In the genomic region with DNA sequence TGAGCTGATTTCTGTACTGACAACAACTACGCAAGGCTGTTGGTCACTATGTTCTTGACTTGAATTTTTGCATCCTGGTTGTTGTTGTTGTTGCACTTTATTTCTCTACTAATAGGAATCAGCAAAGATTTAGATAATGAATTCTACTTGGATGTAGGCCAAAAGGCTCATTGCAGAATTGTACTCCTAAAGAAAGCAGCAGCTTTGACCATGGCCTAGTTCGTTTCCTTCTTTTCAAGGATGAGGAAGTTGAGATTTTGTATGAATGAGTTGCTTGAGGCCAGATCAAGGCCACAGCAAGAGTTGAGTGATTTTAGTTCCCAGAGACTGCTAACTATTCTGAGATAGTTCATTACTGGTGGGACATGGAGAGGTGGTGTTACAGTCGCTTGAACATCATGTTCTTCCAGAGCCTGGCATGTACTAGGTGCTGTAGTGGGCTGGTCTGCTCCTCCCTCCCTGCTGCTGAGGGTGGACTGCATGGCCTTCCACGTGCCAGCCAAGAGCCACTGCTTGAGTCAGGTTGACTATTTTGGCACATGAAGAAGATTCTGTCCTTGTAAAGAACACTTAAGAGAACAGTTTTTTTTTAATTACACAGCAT, we compare ENCODE assay signal across 8 mouse cellular contexts. TPM values are rescaled to one million over a fixed set of nuclear protein-coding genes. Genes with fewer than 3 reads are reported as not detected.
DNase-seq lines count a peak whose midpoint lies in the region; ATAC-seq and TF ChIP-seq lines count a peak whose summit lies in the region.

No protein-coding gene starts in this region.

- H3K4me3 ChIP-seq in testis, adult 2 months (ENCODE audit: control insufficient read depth, low read depth, low read length), result no peak overlapping the region
- no peak overlapping the region for H3K4me3 ChIP-seq in hindbrain, postnatal 0 days (ENCODE audit: low read length)
- H3K4me3 ChIP-seq in lung, postnatal 0 days (ENCODE audit: low read depth, low read length), result no peak overlapping the region

- peak; percentile 12; the same call in 1 of the 2 replicates for TF ChIP-seq EP300 in lung, postnatal 0 days (IDR thresholded peaks at IDR 0.05)

- no peak overlapping the region for H3K9ac ChIP-seq in hindbrain, postnatal 0 days (replicated peaks; ENCODE audit: low read length)
- no peak overlapping the region for H3K9ac ChIP-seq in lung, postnatal 0 days (replicated peaks; ENCODE audit: low read depth)

- 58% methylated on average over 4 of the region's 4 CpGs for WGBS in hindbrain, postnatal 0 days
- WGBS in lung, postnatal 0 days, result 33% methylated on average over 4 of the region's 4 CpGs

- H3K27ac ChIP-seq in testis, adult 2 months (ENCODE audit: control insufficient read depth, insufficient read depth, low read depth, low read length), result peak overlapping the region; percentile 16; the same call in 1 of the 2 replicates
- no peak overlapping the region for H3K27ac ChIP-seq in hindbrain, postnatal 0 days
- H3K27ac ChIP-seq in lung, postnatal 0 days (ENCODE audit: low read length), result peak overlapping the region; percentile 3; the same call in 1 of the 2 replicates

- ATAC-seq in hindbrain, postnatal 0 days, result no peak
- no peak for ATAC-seq in lung, postnatal 0 days
- no peak for ATAC-seq in inflammation-experienced regulatory T-cells, adult 6 months

- no peaks in the 10 kb centered on the region for H3K36me3 ChIP-seq in testis, adult 2 months (ENCODE audit: control insufficient read depth, insufficient read depth, low read length)
- no peaks in the 10 kb centered on the region for H3K36me3 ChIP-seq in hindbrain, postnatal 0 days (ENCODE audit: insufficient read depth, low read length)
- no peaks in the 10 kb centered on the region for H3K36me3 ChIP-seq in lung, postnatal 0 days (ENCODE audit: insufficient read depth, low read length)

- no peaks in the 10 kb centered on the region for H3K9me3 ChIP-seq in hindbrain, postnatal 0 days (ENCODE audit: low read length)
- no peaks in the 10 kb centered on the region for H3K9me3 ChIP-seq in lung, postnatal 0 days (ENCODE audit: low read length)

- peak; percentile 22 for DNase-seq in cerebellum, adult 9-11 months
- no peak for DNase-seq in cerebellum, adult 11 months
- DNase-seq in testis, postnatal 10 days (ENCODE audit: low spot score), result no peak
- DNase-seq in hindbrain, postnatal 0 days (ENCODE audit: low spot score), result no peak
- DNase-seq in lung, postnatal 0 days (ENCODE audit: low spot score), result peak; percentile 40
- no peak for DNase-seq in cerebellum, adult 8-10 months

- peak; percentile 5; the same call in 1 of the 2 replicates for TF ChIP-seq CTCF in testis, adult 2 months (IDR thresholded peaks at IDR 0.05; ENCODE audit: control insufficient read depth, insufficient read depth, insufficient replicate concordance, low read depth, low read length)
- TF ChIP-seq CTCF in hindbrain, postnatal 0 days (IDR thresholded peaks at IDR 0.05; ENCODE audit: low read depth), result no peak
- no peak for TF ChIP-seq CTCF in lung, postnatal 0 days (IDR thresholded peaks at IDR 0.05)

- no peaks in the 10 kb centered on the region; the same call in 1 of the 2 replicates for H3K4me1 ChIP-seq in testis, adult 2 months (ENCODE audit: control insufficient read depth, insufficient read depth, low read length)
- peaks cover 16% of the 10 kb centered on the region for H3K4me1 ChIP-seq in hindbrain, postnatal 0 days (ENCODE audit: insufficient read depth, low read length)
- H3K4me1 ChIP-seq in lung, postnatal 0 days (ENCODE audit: insufficient read depth, low read depth, low read length), result peaks cover 17% of the 10 kb centered on the region

- no peak for TF ChIP-seq POLR2A in testis, adult 2 months (IDR thresholded peaks at IDR 0.05; ENCODE audit: control insufficient read depth, low read depth, low read length)

- peak overlapping the region; percentile 69; the same call in 1 of the 2 replicates for H3K4me2 ChIP-seq in hindbrain, postnatal 0 days (ENCODE audit: low read depth, low read length)
- peak overlapping the region; percentile 30; the same call in 1 of the 2 replicates for H3K4me2 ChIP-seq in lung, postnatal 0 days (replicated peaks; ENCODE audit: low read depth, low read length)

- no peaks in the 10 kb centered on the region for H3K27me3 ChIP-seq in testis, adult 2 months (ENCODE audit: control insufficient read depth, insufficient read depth, low read length)
- no peaks in the 10 kb centered on the region for H3K27me3 ChIP-seq in hindbrain, postnatal 0 days (ENCODE audit: insufficient read depth, low read length)
- H3K27me3 ChIP-seq in lung, postnatal 0 days (replicated peaks; ENCODE audit: insufficient read depth, low read length), result no peaks in the 10 kb centered on the region

RNA-seq across cellular contexts. Expression of gene Lrrc58, which starts 3.0 kb away (rescaled TPM):
- 9.4 and 12.5 TPM in 2 replicates for polyA plus RNA-seq in testis, adult 2 months (2012; rRNA removed)
- total RNA-seq in hindbrain, postnatal 0 days (2014; rRNA removed), result 91.1 and 101 TPM in 2 replicates
- 48.2 TPM in 2 replicates for polyA plus RNA-seq in hindbrain, postnatal 0 days (2015; fragmentation: Nextera tagmentation; extraction: Ambion mirVana)
- 40.7 and 47.8 TPM in 2 replicates for polyA plus RNA-seq in lung, postnatal 0 days (2015; fragmentation: Nextera tagmentation; extraction: Ambion mirVana)
- polyA plus RNA-seq in inflammation-experienced regulatory T-cells, adult 6 months (2017; shearing (Covaris generic)), result 10 to 100 TPM; 16.9 to 21.9 (median 19.5) TPM

RNA-seq across cellular contexts. Expression of gene Gm36028, which starts 10.3 kb away (rescaled TPM):
- 1.2 TPM in 2 replicates for polyA plus RNA-seq in testis, adult 2 months (2012; rRNA removed)
- total RNA-seq in hindbrain, postnatal 0 days (2014; rRNA removed), result not detected in 2 replicates
- 0.18 and 0.21 TPM in 2 replicates for polyA plus RNA-seq in hindbrain, postnatal 0 days (2015; fragmentation: Nextera tagmentation; extraction: Ambion mirVana)
- 0.61 and 0.73 TPM in 2 replicates for polyA plus RNA-seq in lung, postnatal 0 days (2015; fragmentation: Nextera tagmentation; extraction: Ambion mirVana)
- polyA plus RNA-seq in inflammation-experienced regulatory T-cells, adult 6 months (2017; shearing (Covaris generic)), result not detected

RNA-seq across cellular contexts. Expression of gene Gpr156, which starts 45.1 kb away (rescaled TPM):
- polyA plus RNA-seq in testis, adult 2 months (2012; rRNA removed), result 0.91 and 0.98 TPM in 2 replicates
- 3.2 and 4.3 TPM in 2 replicates for total RNA-seq in hindbrain, postnatal 0 days (2014; rRNA removed)
- 1.9 and 2.4 TPM in 2 replicates for polyA plus RNA-seq in hindbrain, postnatal 0 days (2015; fragmentation: Nextera tagmentation; extraction: Ambion mirVana)
- polyA plus RNA-seq in lung, postnatal 0 days (2015; fragmentation: Nextera tagmentation; extraction: Ambion mirVana), result 0.26 and 0.32 TPM in 2 replicates
- polyA plus RNA-seq in inflammation-experienced regulatory T-cells, adult 6 months (2017; shearing (Covaris generic)), result not detected

Comparison
In these comparisons a context has a peak if more than half of its experiments do, and no peak if none do; other contexts are left out.
1. DNase-seq: peak in cerebellum, adult 9-11 months (single experiment) and lung, postnatal 0 days (single experiment); none in cerebellum, adult 11 months (single experiment), testis, postnatal 10 days (single experiment), hindbrain, postnatal 0 days (single experiment) and cerebellum, adult 8-10 months (single experiment).